ENCODE assay signal across 9 mouse cellular contexts in genomic region chr9:100470936-100471604, GRCm38 (mm10). TPM values are rescaled to one million over a fixed set of nuclear protein-coding genes. Genes with fewer than 3 reads are reported as not detected.
DNase-seq lines count a peak whose midpoint lies in the region; ATAC-seq and TF ChIP-seq lines count a peak whose summit lies in the region.
"Had no signal": no experiment of that assay in that cellular context is flagged by ENCODE, and none has a peak within 500 bp of the region (broad histone marks: within the 10 kb centered on the region; RNA-seq: fewer than 3 reads in every experiment).

No protein-coding gene starts in this region.

- 35% methylated on average over 7 of the region's 8 CpGs for WGBS in embryonic facial prominence, embryonic 14.5 days
- 68% methylated on average over 8 of the region's 8 CpGs for WGBS in embryonic facial prominence, embryonic 10.5 days
- 45% methylated on average over 8 of the region's 8 CpGs for WGBS in kidney, postnatal 0 days
- 52% methylated on average over 8 of the region's 8 CpGs for WGBS in stomach, embryonic 16.5 days

- DNase-seq in embryonic facial prominence, embryonic 14.5 days (ENCODE audit: low spot score) = peak; percentile 48
- DNase-seq in embryonic facial prominence, embryonic 10.5 days (ENCODE audit: low spot score) = no peak
- DNase-seq in adrenal gland, postnatal 14 days = peak; percentile 58
- DNase-seq in gastrocnemius, adult 18-20 months (ENCODE audit: low spot score) = peak; percentile 94
- DNase-seq in kidney, postnatal 0 days (ENCODE audit: low spot score) = peak; percentile 28
- no peak for DNase-seq in yolk sac, embryonic 10.5 days (ENCODE audit: low spot score)
- no peak for DNase-seq in thymus, postnatal 25 days

- 0 out of 2 replicates have a peak, but pooled peaks have one; percentile 47 for ATAC-seq in embryonic facial prominence, embryonic 14.5 days (ENCODE audit: low read depth)
- ATAC-seq in kidney, postnatal 0 days (replicated peaks; ENCODE audit: low FRiP score, low read depth) = no peak
- peak; percentile 62; the same call in 1 of the 2 replicates for ATAC-seq in stomach, embryonic 16.5 days (ENCODE audit: insufficient read depth, low FRiP score)

- no peak for TF ChIP-seq CTCF in kidney, postnatal 0 days (IDR thresholded peaks at IDR 0.05; ENCODE audit: low read depth)

- H3K27ac ChIP-seq in embryonic facial prominence, embryonic 14.5 days (replicated peaks; ENCODE audit: low read depth, low read length) = no peak overlapping the region
- H3K27ac ChIP-seq in embryonic facial prominence, embryonic 10.5 days (replicated peaks) = no peak overlapping the region; the same call in 1 of the 2 replicates
- H3K27ac ChIP-seq in kidney, postnatal 0 days = no peak overlapping the region
- peak overlapping the region; percentile 6; the same call in 1 of the 2 replicates for H3K27ac ChIP-seq in stomach, embryonic 16.5 days (ENCODE audit: low read length)
- H3K27ac ChIP-seq: limb, embryonic 13.5 days had no signal

- 0 out of 2 replicates have a peak, but pooled peaks cover 4% of the 10 kb centered on the region for H3K4me1 ChIP-seq in embryonic facial prominence, embryonic 14.5 days (ENCODE audit: control insufficient read depth, insufficient read depth, low read length)
- H3K4me1 ChIP-seq in embryonic facial prominence, embryonic 10.5 days = peaks cover 9% of the 10 kb centered on the region
- H3K4me1 ChIP-seq in kidney, postnatal 0 days (replicated peaks; ENCODE audit: insufficient read depth, low read length) = no peaks in the 10 kb centered on the region
- H3K4me1 ChIP-seq in stomach, embryonic 16.5 days (ENCODE audit: control insufficient read depth, insufficient read depth, low read length) = peaks cover 7% of the 10 kb centered on the region; the same call in 1 of the 2 replicates

- H3K4me2 ChIP-seq in embryonic facial prominence, embryonic 14.5 days (ENCODE audit: low read depth, low read length) = no peak overlapping the region
- no peak overlapping the region for H3K4me2 ChIP-seq in kidney, postnatal 0 days (ENCODE audit: low read length)
- no peak overlapping the region for H3K4me2 ChIP-seq in stomach, embryonic 16.5 days (ENCODE audit: low read depth, low read length)
- H3K4me2 ChIP-seq: limb, embryonic 13.5 days had no signal

- H3K4me3 ChIP-seq in embryonic facial prominence, embryonic 14.5 days (ENCODE audit: low read depth, low read length) = no peak overlapping the region
- no peak overlapping the region for H3K4me3 ChIP-seq in embryonic facial prominence, embryonic 10.5 days
- no peak overlapping the region for H3K4me3 ChIP-seq in kidney, postnatal 0 days (replicated peaks; ENCODE audit: low read depth, low read length)
- H3K4me3 ChIP-seq in stomach, embryonic 16.5 days (replicated peaks; ENCODE audit: low read length) = no peak overlapping the region
- H3K4me3 ChIP-seq: limb, embryonic 13.5 days had no signal

- no peaks in the 10 kb centered on the region for H3K36me3 ChIP-seq in embryonic facial prominence, embryonic 14.5 days (ENCODE audit: control insufficient read depth, insufficient read depth, low read length)
- peaks cover 21% of the 10 kb centered on the region; the same call in 1 of the 2 replicates for H3K36me3 ChIP-seq in embryonic facial prominence, embryonic 10.5 days (replicated peaks)
- H3K36me3 ChIP-seq in kidney, postnatal 0 days (ENCODE audit: insufficient read depth, low read length) = 0 out of 2 replicates have a peak, but pooled peaks cover under 1% of the 10 kb centered on the region
- no peaks in the 10 kb centered on the region for H3K36me3 ChIP-seq in stomach, embryonic 16.5 days (ENCODE audit: control insufficient read depth, insufficient read depth, low read length)

- no peaks in the 10 kb centered on the region for H3K27me3 ChIP-seq in embryonic facial prominence, embryonic 14.5 days (replicated peaks; ENCODE audit: control insufficient read depth, insufficient read depth, low read length)
- no peaks in the 10 kb centered on the region for H3K27me3 ChIP-seq in embryonic facial prominence, embryonic 10.5 days (replicated peaks; ENCODE audit: low read depth, poor library complexity, severe bottlenecking)
- no peaks in the 10 kb centered on the region for H3K27me3 ChIP-seq in kidney, postnatal 0 days (ENCODE audit: insufficient read depth, low read length)
- H3K27me3 ChIP-seq in stomach, embryonic 16.5 days (ENCODE audit: control insufficient read depth, insufficient read depth, low read length) = no peaks in the 10 kb centered on the region
- H3K27me3 ChIP-seq: limb, embryonic 13.5 days had no signal

- no peak overlapping the region for H3K9ac ChIP-seq in embryonic facial prominence, embryonic 14.5 days (ENCODE audit: low read depth, low read length)
- no peak overlapping the region for H3K9ac ChIP-seq in kidney, postnatal 0 days (ENCODE audit: low read depth, low read length)
- H3K9ac ChIP-seq in stomach, embryonic 16.5 days (ENCODE audit: low read length) = no peak overlapping the region
- H3K9ac ChIP-seq: limb, embryonic 13.5 days had no signal

- no peaks in the 10 kb centered on the region for H3K9me3 ChIP-seq in embryonic facial prominence, embryonic 14.5 days (ENCODE audit: control insufficient read depth, low read length)
- H3K9me3 ChIP-seq in embryonic facial prominence, embryonic 10.5 days = no peaks in the 10 kb centered on the region
- no peaks in the 10 kb centered on the region for H3K9me3 ChIP-seq in kidney, postnatal 0 days (replicated peaks; ENCODE audit: low read length)
- no peaks in the 10 kb centered on the region for H3K9me3 ChIP-seq in stomach, embryonic 16.5 days (replicated peaks; ENCODE audit: control insufficient read depth, low read length)
- H3K9me3 ChIP-seq: limb, embryonic 13.5 days had no signal

RNA-seq across cellular contexts. Expression of gene Il20rb, which starts 15.5 kb away (rescaled TPM):
- 3.0 and 3.7 TPM in 2 replicates for polyA plus RNA-seq in embryonic facial prominence, embryonic 14.5 days (2014; fragmentation: Nextera tagmentation; extraction: Ambion mirVana)
- 1.1 and 1.8 TPM in 2 replicates for polyA plus RNA-seq in embryonic facial prominence, embryonic 10.5 days (2016; fragmentation: Nextera tagmentation; extraction: Ambion mirVana)
- total RNA-seq in adrenal gland, postnatal 14 days (2021) = 0.74 and 1.6 TPM in 2 replicates
- total RNA-seq in gastrocnemius, adult 18-20 months (2021) = 1 to 10 TPM; 1.1 TPM
- polyA plus RNA-seq in kidney, postnatal 0 days (2015; fragmentation: Nextera tagmentation; extraction: Ambion mirVana) = 1.4 and 1.7 TPM in 2 replicates
- 1.1 and 1.7 TPM in 2 replicates for polyA plus RNA-seq in stomach, embryonic 16.5 days (2015; fragmentation: Nextera tagmentation; extraction: Ambion mirVana)

Comparison
In these comparisons a context has a peak if more than half of its experiments do, and no peak if none do; other contexts are left out.
1. DNase-seq: peak in embryonic facial prominence, embryonic 14.5 days (single experiment), adrenal gland, postnatal 14 days (single experiment), gastrocnemius, adult 18-20 months (single experiment) and kidney, postnatal 0 days (single experiment); none in embryonic facial prominence, embryonic 10.5 days (single experiment), yolk sac, embryonic 10.5 days (single experiment) and thymus, postnatal 25 days (single experiment).